Mouse (Mus musculus) myocyte (in vitro differentiated cells): ENCODE data around the gene Rbm11. TPM values are rescaled to one million over a fixed set of nuclear protein-coding genes. Genes with fewer than 3 reads are reported as not detected.

Experiments used
- H3K27me3 ChIP-seq: one replicate; pipeline ENCODE4 v1.6.1; 2011; ENCODE audit not compliant: control insufficient read depth, insufficient read depth, insufficient read length
- H3K36me3 ChIP-seq: one replicate; pipeline ENCODE4 v1.6.1; 2011; ENCODE audit not compliant: control insufficient read depth, insufficient read depth
- H3K4me2 ChIP-seq: one replicate; pipeline ENCODE4 v1.6.1; 2011; ENCODE audit warnings: low read depth, control low read depth
- H3K4me3 ChIP-seq: one replicate; pipeline ENCODE4 v1.5.1; 2011; ENCODE audit warnings: mild to moderate bottlenecking, control low read depth, moderate library complexity
- H3K79me2 ChIP-seq: one replicate; pipeline ENCODE4 v1.6.1; 2011; ENCODE audit not compliant: control insufficient read depth, insufficient read depth
- H3ac ChIP-seq: one replicate; pipeline ENCODE4 v1.6.1; 2011; ENCODE audit not compliant: control insufficient read depth, insufficient read length
- CEBPB ChIP-seq: IDR thresholded peaks from 2 replicates; pipeline ENCODE4 v1.6.1; 2011; ENCODE audit warnings: mild to moderate bottlenecking, moderate library complexity; ENCODE audit not compliant: poor library complexity, insufficient read depth, severe bottlenecking
- E2F4 ChIP-seq: IDR thresholded peaks from one replicate; pipeline ENCODE4 v1.6.1; 2011; ENCODE audit warnings: mild to moderate bottlenecking, control low read depth, moderate library complexity; ENCODE audit not compliant: insufficient read depth
- MAX ChIP-seq: IDR thresholded peaks from one replicate; pipeline ENCODE4 v1.6.1; 2011; ENCODE audit warnings: low read depth, mild to moderate bottlenecking, control low read depth
- MYOD1 ChIP-seq, 3 experiments: IDR thresholded peaks; one replicate each; pipeline ENCODE4 v1.6.1; 2011; ENCODE audit warnings: control low read depth in 2 of 3, low read depth in 2 of 3, mild to moderate bottlenecking in 2 of 3, moderate library complexity in 1 of 3; ENCODE audit not compliant: insufficient read length in 2 of 3, control insufficient read depth in 1 of 3
- MYOG ChIP-seq, 3 experiments: IDR thresholded peaks; one replicate each; pipeline ENCODE4 v1.6.1; 2011; ENCODE audit warnings: control low read depth in 2 of 3, low read depth in 2 of 3, mild to moderate bottlenecking in 2 of 3; ENCODE audit not compliant: insufficient read length in 2 of 3, control insufficient read depth in 1 of 3, insufficient read depth in 1 of 3
- POLR2A ChIP-seq: IDR thresholded peaks from one replicate; pipeline ENCODE4 v1.6.1; 2011; ENCODE audit warnings: low read depth, mild to moderate bottlenecking, control low read depth, moderate library complexity; ENCODE audit not compliant: insufficient read length
- POLR2AphosphoS2 ChIP-seq: IDR thresholded peaks from one replicate; pipeline ENCODE4 v1.6.1; 2011; ENCODE audit warnings: low read depth, control low read depth; ENCODE audit not compliant: insufficient read length
- REST ChIP-seq: IDR thresholded peaks from one replicate; pipeline ENCODE4 v1.6.1; 2011; ENCODE audit warnings: mild to moderate bottlenecking, control low read depth, moderate library complexity; ENCODE audit not compliant: insufficient read depth, insufficient read length
- SRF ChIP-seq: IDR thresholded peaks from one replicate; pipeline ENCODE4 v1.6.1; 2011; ENCODE audit warnings: low read depth; ENCODE audit not compliant: control insufficient read depth, insufficient read length
- TCF12 ChIP-seq: IDR thresholded peaks from one replicate; pipeline ENCODE4 v1.6.1; 2011; ENCODE audit warnings: mild to moderate bottlenecking, control low read depth; ENCODE audit not compliant: poor library complexity, insufficient read depth, severe bottlenecking
- TCF3 ChIP-seq: IDR thresholded peaks from one replicate; pipeline ENCODE4 v1.6.1; 2011; ENCODE audit warnings: low read depth, control low read depth; ENCODE audit not compliant: insufficient read length
- USF1 ChIP-seq: IDR thresholded peaks from one replicate; pipeline ENCODE4 v1.6.1; 2011; ENCODE audit warnings: low read depth, mild to moderate bottlenecking, control low read depth, moderate library complexity
- polyA plus RNA-seq: library from polyadenylated mRNA; unstranded; fragments of >200 nt; fragmentation: generic; extraction: Trizol; gene quantifications from one replicate; pipeline ENCODE4 v1.2.1, GENCODE M21; 2012; ENCODE audit warnings: missing spikeins

Gene Rbm11
- polyA plus RNA-seq, 1 experiment, result 0.12 TPM

- Histone ChIP-seq H3K79me2 (no peaks in the 10 kb centered on the region), H3K4me2 (no peak overlapping the region), H3K36me3 (no peaks in the 10 kb centered on the region), H3ac (no peak overlapping the region), H3K27me3 (no peaks in the 10 kb centered on the region), H3K4me3 (no peak overlapping the region)
- TF ChIP-seq POLR2A (no peak), CEBPB (no peak), MAX (no peak), SRF (no peak), REST (no peak), MYOG (IDR thresholded peaks at IDR 0.05; ENCODE audit: control insufficient read depth in 1 of 3, insufficient read depth in 1 of 3, insufficient read length in 2 of 3, low read depth in 2 of 3) (no peak), TCF3 (no peak), E2F4 (no peak), MYOD1 (IDR thresholded peaks at IDR 0.05; ENCODE audit: control insufficient read depth in 1 of 3, insufficient read length in 2 of 3, low read depth in 2 of 3) (no peak), TCF12 (no peak), USF1 (no peak), POLR2AphosphoS2 (no peak)
Measured at GRCm38 (mm10) chr16:75586466-75586865, 6.2 kb upstream of the Rbm11 start.

- TF ChIP-seq REST, result no peak
- Histone ChIP-seq H3K4me2 (peak overlapping the region; percentile 96), H3ac (no peak overlapping the region), H3K27me3 (no peaks in the 10 kb centered on the region), H3K36me3 (no peaks in the 10 kb centered on the region), H3K4me3 (peak overlapping the region; percentile 28), H3K79me2 (no peaks in the 10 kb centered on the region)
Measured at GRCm38 (mm10) chr16:75593501-75594183, 998 bp downstream of the Rbm11 start.

- Histone ChIP-seq H3K4me3 (no peak overlapping the region), H3K36me3 (no peaks in the 10 kb centered on the region), H3K79me2 (no peaks in the 10 kb centered on the region), H3K4me2 (no peak overlapping the region), H3ac (no peak overlapping the region), H3K27me3 (no peaks in the 10 kb centered on the region)
- TF ChIP-seq SRF, result no peak
- no peak for TF ChIP-seq REST
- no peak for TF ChIP-seq E2F4
Measured at GRCm38 (mm10) chr16:75606415-75606814, 13.8 kb downstream of the Rbm11 start.

- H3K4me2 ChIP-seq, result no peak overlapping the region
- H3K36me3 ChIP-seq, result no peaks in the 10 kb centered on the region
- no peak overlapping the region for H3K4me3 ChIP-seq
- no peaks in the 10 kb centered on the region for H3K79me2 ChIP-seq
- no peaks in the 10 kb centered on the region for H3K27me3 ChIP-seq
- TF ChIP-seq MAX (no peak), TCF3 (no peak), MYOD1 (IDR thresholded peaks at IDR 0.05; ENCODE audit: control insufficient read depth in 1 of 3, insufficient read length in 2 of 3, low read depth in 2 of 3) (no peak), CEBPB (no peak), E2F4 (no peak), POLR2A (no peak), MYOG (IDR thresholded peaks at IDR 0.05; ENCODE audit: control insufficient read depth in 1 of 3, insufficient read depth in 1 of 3, insufficient read length in 2 of 3, low read depth in 2 of 3) (no peak), USF1 (no peak), SRF (no peak), POLR2AphosphoS2 (no peak), REST (no peak), TCF12 (no peak)
- no peak overlapping the region for H3ac ChIP-seq
Measured at GRCm38 (mm10) chr16:75612561-75612960, 19.9 kb downstream of the Rbm11 start.

GRCm38 (mm10) chr16:75617651-75618349 lies 25.2 kb downstream of the Rbm11 start:
- Histone ChIP-seq H3K79me2 (no peaks in the 10 kb centered on the region), H3K4me3 (no peak overlapping the region), H3ac (no peak overlapping the region), H3K4me2 (no peak overlapping the region), H3K36me3 (no peaks in the 10 kb centered on the region), H3K27me3 (no peaks in the 10 kb centered on the region)
- TF ChIP-seq SRF (no peak), MYOD1 (IDR thresholded peaks at IDR 0.05; ENCODE audit: control insufficient read depth in 1 of 3, insufficient read length in 2 of 3, low read depth in 2 of 3) (no peak), MAX (no peak), POLR2A (no peak), E2F4 (no peak), REST (no peak), MYOG (IDR thresholded peaks at IDR 0.05; ENCODE audit: control insufficient read depth in 1 of 3, insufficient read depth in 1 of 3, insufficient read length in 2 of 3, low read depth in 2 of 3) (no peak), TCF12 (no peak)
